Comparison of ENCODE assay signal across 8 mouse cellular contexts in the genomic region with DNA sequence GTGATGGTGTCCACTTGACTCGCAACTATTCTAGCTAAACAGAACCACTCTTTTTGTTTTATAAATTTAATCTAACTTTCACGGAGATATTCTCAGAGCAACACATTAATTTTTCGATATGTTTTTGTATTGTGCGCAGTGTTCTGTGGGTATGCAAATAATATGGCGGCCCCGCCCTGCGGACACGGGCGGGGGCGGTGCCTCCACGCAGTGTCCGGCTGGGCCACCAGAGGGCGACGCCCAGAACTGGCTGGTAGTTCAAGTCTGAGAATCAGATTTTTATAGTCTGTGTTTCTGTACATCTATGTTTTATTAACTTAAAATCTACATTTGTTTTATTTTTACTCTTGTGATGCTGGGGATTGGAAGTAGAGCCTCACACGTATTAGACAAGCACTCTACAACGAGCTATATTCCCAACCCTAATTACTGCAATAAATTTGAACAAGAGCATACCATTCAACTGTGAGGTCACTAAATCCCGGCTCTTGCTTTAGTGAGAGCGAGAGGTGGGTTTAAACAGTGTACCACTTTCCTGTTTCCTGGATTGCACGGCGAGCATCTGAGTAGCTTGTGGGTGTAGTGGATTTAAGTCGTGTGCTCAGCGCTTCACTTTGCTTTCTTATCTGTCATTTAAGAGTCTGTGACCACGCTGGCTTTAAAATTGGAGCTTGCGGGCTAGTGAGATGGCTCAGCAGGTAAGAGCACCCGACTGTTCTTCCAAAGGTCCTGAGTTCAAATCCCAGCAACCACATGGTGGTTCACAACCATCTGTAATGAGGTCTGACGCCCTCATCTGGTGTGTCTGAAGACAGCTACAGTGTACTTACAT. TPM values are rescaled to one million over a fixed set of nuclear protein-coding genes. Genes with fewer than 3 reads are reported as not detected.
DNase-seq lines count a peak whose midpoint lies in the region; ATAC-seq lines count a peak whose summit lies in the region.

No protein-coding gene starts in this region.

- peak; percentile 98 to 99 for DNase-seq in cerebellum, postnatal 4 days (ENCODE audit: low spot score in 2 of 2)
- peak; percentile 95 to 96 for DNase-seq in gastrocnemius, adult 8-10 months (ENCODE audit: low spot score in 2 of 2)
- peak; percentile 95 for DNase-seq in hindlimb bud, embryonic 11.5 days (ENCODE audit: extremely low spot score, low read depth, low spot score)
- DNase-seq in left cerebral cortex, adult 8-10 months (ENCODE audit: low spot score in 2 of 2) = peak; percentile 90
- DNase-seq in right cerebral cortex, adult 18-20 months = peak; percentile 89
- DNase-seq in urinary bladder, adult 2 months (ENCODE audit: low spot score) = peak; percentile 91

- peak; percentile 71 for ATAC-seq in activated CD4-positive, CD25-positive, alpha-beta regulatory T cell, adult 4 months
- ATAC-seq in megakaryocyte, adult 5-6 weeks (ENCODE audit: poor library complexity, severe bottlenecking) = peak; percentile 63

RNA-seq across cellular contexts. Expression of a gene that starts 1.8 kb away (rescaled TPM):
- 1 to 10 TPM; 5.7 to 6.6 TPM for polyA plus RNA-seq in activated CD4-positive, CD25-positive, alpha-beta regulatory T cell, adult 4 months (2017; shearing (Covaris generic))
- total RNA-seq in gastrocnemius, adult 8-10 months (2022) = 1 to 10 TPM; 3.3 to 5.2 (median 4.1) TPM
- total RNA-seq in left cerebral cortex, adult 8-10 months (2022) = 1 to 10 TPM; 3.4 to 4.8 (median 4.0) TPM
- 0.80 and 1.3 TPM in 2 replicates for total RNA-seq in megakaryocyte, adult 5-6 weeks (2015)
- total RNA-seq in megakaryocyte, adult 5-6 weeks (2017) = 0.95 and 0.98 TPM in 2 replicates
- 4.4 and 4.5 TPM in 2 replicates for polyA plus RNA-seq in urinary bladder, adult 2 months (2012; rRNA removed)

RNA-seq across cellular contexts. Expression of a gene that starts 56.0 kb away (rescaled TPM):
- polyA plus RNA-seq in activated CD4-positive, CD25-positive, alpha-beta regulatory T cell, adult 4 months (2017; shearing (Covaris generic)) = not detected
- total RNA-seq in gastrocnemius, adult 8-10 months (2022) = under 1 TPM; 0.10 to 0.17 (median 0.12) TPM
- 1 to 10 TPM; 1.2 to 2.1 (median 1.2) TPM for total RNA-seq in left cerebral cortex, adult 8-10 months (2022)
- total RNA-seq in megakaryocyte, adult 5-6 weeks (2015) = not detected in 2 replicates
- not detected in 2 replicates for total RNA-seq in megakaryocyte, adult 5-6 weeks (2017)
- 2.3 and 2.7 TPM in 2 replicates for polyA plus RNA-seq in urinary bladder, adult 2 months (2012; rRNA removed)

Comparison
In these comparisons a context has a peak if more than half of its experiments do, and no peak if none do; other contexts are left out.
1. Peak in every context shown above with its lines: DNase-seq and ATAC-seq.